Mouse (Mus musculus): ENCODE measurements at regions not wholly inside any gene's neighbourhood (a gene's known extent, or its start where the extent isn't known, plus 50 kb on each side); places are given as distances from the start of the nearest gene placed in this dataset.

- Histone ChIP-seq H3K36me3 (ENCODE audit: control insufficient read depth, insufficient read depth, low read length) (no peaks in the 10 kb centered on the region), H3K4me1 (ENCODE audit: control insufficient read depth, insufficient read depth, low read length) (no peaks in the 10 kb centered on the region), H3K4me3 (ENCODE audit: control insufficient read depth, low read depth, low read length) (no peak overlapping the region), H3K27ac (ENCODE audit: control insufficient read depth, insufficient read depth, low read depth, low read length) (no peak overlapping the region), H3K27me3 (ENCODE audit: control insufficient read depth, insufficient read depth, low read length) (no peaks in the 10 kb centered on the region)
- TF ChIP-seq CTCF (IDR thresholded peaks at IDR 0.05; ENCODE audit: control insufficient read depth, insufficient read depth, insufficient replicate concordance, low read depth, low read length) (no peak), POLR2A (IDR thresholded peaks at IDR 0.05; ENCODE audit: control insufficient read depth, low read depth, low read length) (no peak)
These were observed 112.3 kb upstream of the Spred1 start for GRCm38 (mm10) chr2:117008922-117009321.

GRCm38 (mm10) chr2:117010001-117010400, 111.2 kb upstream of the Spred1 start:
- no peaks in the 10 kb centered on the region for H3K36me3 ChIP-seq (ENCODE audit: control insufficient read depth, insufficient read depth, low read length)
- H3K4me1 ChIP-seq (ENCODE audit: control insufficient read depth, insufficient read depth, low read length), result no peaks in the 10 kb centered on the region
- no peak overlapping the region for H3K4me3 ChIP-seq (ENCODE audit: control insufficient read depth, low read depth, low read length)
- no peak overlapping the region for H3K27ac ChIP-seq (ENCODE audit: control insufficient read depth, insufficient read depth, low read depth, low read length)
- TF ChIP-seq CTCF (IDR thresholded peaks at IDR 0.05; ENCODE audit: control insufficient read depth, insufficient read depth, insufficient replicate concordance, low read depth, low read length) (no peak), POLR2A (IDR thresholded peaks at IDR 0.05; ENCODE audit: control insufficient read depth, low read depth, low read length) (no peak)
- no peaks in the 10 kb centered on the region for H3K27me3 ChIP-seq (ENCODE audit: control insufficient read depth, insufficient read depth, low read length)

GRCm38 (mm10) chr2:117010942-117011341, 110.2 kb upstream of the Spred1 start:
- H3K27me3 ChIP-seq (ENCODE audit: control insufficient read depth, insufficient read depth, low read length), result no peaks in the 10 kb centered on the region
- TF ChIP-seq POLR2A (IDR thresholded peaks at IDR 0.05; ENCODE audit: control insufficient read depth, low read depth, low read length), result no peak
- no peak for TF ChIP-seq CTCF (IDR thresholded peaks at IDR 0.05; ENCODE audit: control insufficient read depth, insufficient read depth, insufficient replicate concordance, low read depth, low read length)
- H3K27ac ChIP-seq (ENCODE audit: control insufficient read depth, insufficient read depth, low read depth, low read length), result no peak overlapping the region
- H3K36me3 ChIP-seq (ENCODE audit: control insufficient read depth, insufficient read depth, low read length), result no peaks in the 10 kb centered on the region
- no peaks in the 10 kb centered on the region for H3K4me1 ChIP-seq (ENCODE audit: control insufficient read depth, insufficient read depth, low read length)
- H3K4me3 ChIP-seq (ENCODE audit: control insufficient read depth, low read depth, low read length), result no peak overlapping the region

GRCm38 (mm10) chr2:117017921-117018651, 103.1 kb upstream of the Spred1 start:
- Histone ChIP-seq H3K4me3 (ENCODE audit: control insufficient read depth, low read depth, low read length) (no peak overlapping the region), H3K36me3 (ENCODE audit: control insufficient read depth, insufficient read depth, low read length) (no peaks in the 10 kb centered on the region), H3K27ac (ENCODE audit: control insufficient read depth, insufficient read depth, low read depth, low read length) (no peak overlapping the region), H3K27me3 (ENCODE audit: control insufficient read depth, insufficient read depth, low read length) (no peaks in the 10 kb centered on the region), H3K4me1 (ENCODE audit: control insufficient read depth, insufficient read depth, low read length) (no peaks in the 10 kb centered on the region)
- no peak for TF ChIP-seq CTCF (IDR thresholded peaks at IDR 0.05; ENCODE audit: control insufficient read depth, insufficient read depth, insufficient replicate concordance, low read depth, low read length)
- TF ChIP-seq POLR2A (IDR thresholded peaks at IDR 0.05; ENCODE audit: control insufficient read depth, low read depth, low read length), result no peak

- H3K27ac ChIP-seq (ENCODE audit: control insufficient read depth, insufficient read depth, low read depth, low read length), result peak overlapping the region; percentile 49
- H3K27me3 ChIP-seq (ENCODE audit: control insufficient read depth, insufficient read depth, low read length), result no peaks in the 10 kb centered on the region
- H3K4me1 ChIP-seq (ENCODE audit: control insufficient read depth, insufficient read depth, low read length), result no peaks in the 10 kb centered on the region
- TF ChIP-seq POLR2A (IDR thresholded peaks at IDR 0.05; ENCODE audit: control insufficient read depth, low read depth, low read length) (no peak), CTCF (IDR thresholded peaks at IDR 0.05; ENCODE audit: control insufficient read depth, insufficient read depth, insufficient replicate concordance, low read depth, low read length) (no peak)
- H3K36me3 ChIP-seq (ENCODE audit: control insufficient read depth, insufficient read depth, low read length), result no peaks in the 10 kb centered on the region
- no peak overlapping the region for H3K4me3 ChIP-seq (ENCODE audit: control insufficient read depth, low read depth, low read length)
These were observed 102.1 kb upstream of the Spred1 start for GRCm38 (mm10) chr2:117018917-117019538.

DNA sequence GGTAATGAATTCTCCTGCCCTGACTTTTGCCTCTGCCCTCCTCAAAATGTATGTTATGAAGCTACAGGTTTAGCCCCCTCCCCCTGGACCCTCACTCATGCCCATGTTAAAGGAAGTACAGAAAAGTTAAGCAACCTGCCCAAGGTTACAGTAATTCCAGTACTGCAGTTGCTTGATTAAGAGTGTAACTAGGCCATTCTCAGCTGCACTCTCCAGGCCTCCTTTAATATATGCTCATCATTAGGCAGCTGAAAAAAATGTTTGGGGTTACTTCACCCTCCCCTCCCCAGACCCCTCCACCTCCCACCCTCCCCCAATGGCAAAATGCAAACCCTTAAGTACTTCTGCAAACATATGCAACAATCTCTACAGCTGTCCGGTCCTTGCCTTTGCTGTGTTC, 101.6 kb upstream of the Spred1 start:
- Histone ChIP-seq H3K4me1 (ENCODE audit: control insufficient read depth, insufficient read depth, low read length) (no peaks in the 10 kb centered on the region), H3K27me3 (ENCODE audit: control insufficient read depth, insufficient read depth, low read length) (no peaks in the 10 kb centered on the region), H3K27ac (ENCODE audit: control insufficient read depth, insufficient read depth, low read depth, low read length) (peak overlapping the region; percentile 49), H3K36me3 (ENCODE audit: control insufficient read depth, insufficient read depth, low read length) (no peaks in the 10 kb centered on the region), H3K4me3 (ENCODE audit: control insufficient read depth, low read depth, low read length) (no peak overlapping the region)
- TF ChIP-seq POLR2A (IDR thresholded peaks at IDR 0.05; ENCODE audit: control insufficient read depth, low read depth, low read length), result no peak

DNA sequence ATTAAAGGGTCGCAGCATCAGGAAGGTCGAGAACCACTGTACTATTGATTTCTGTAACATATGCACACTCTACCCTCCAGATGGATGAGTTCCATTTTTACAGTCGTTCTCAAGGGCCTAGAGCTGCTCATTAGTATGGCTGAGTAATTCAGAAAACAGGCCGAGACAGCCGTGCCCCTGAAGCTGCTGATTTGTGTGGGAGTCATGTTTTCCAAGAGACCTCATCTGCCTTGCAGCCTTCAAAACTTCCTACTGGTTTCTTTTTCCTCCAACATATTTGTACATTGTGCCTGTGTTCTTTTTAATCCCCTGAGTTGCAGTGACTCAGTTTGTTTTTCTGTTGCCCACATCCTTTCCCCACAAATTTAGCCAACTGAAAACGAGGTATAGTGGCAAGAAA, 99.4 kb upstream of the Spred1 start:
- H3K27ac ChIP-seq (ENCODE audit: control insufficient read depth, insufficient read depth, low read depth, low read length), result no peak overlapping the region
- no peak for TF ChIP-seq CTCF (IDR thresholded peaks at IDR 0.05; ENCODE audit: control insufficient read depth, insufficient read depth, insufficient replicate concordance, low read depth, low read length)
- TF ChIP-seq POLR2A (IDR thresholded peaks at IDR 0.05; ENCODE audit: control insufficient read depth, low read depth, low read length), result no peak
- no peak overlapping the region for H3K4me3 ChIP-seq (ENCODE audit: control insufficient read depth, low read depth, low read length)
- H3K27me3 ChIP-seq (ENCODE audit: control insufficient read depth, insufficient read depth, low read length), result no peaks in the 10 kb centered on the region
- no peaks in the 10 kb centered on the region for H3K36me3 ChIP-seq (ENCODE audit: control insufficient read depth, insufficient read depth, low read length)
- H3K4me1 ChIP-seq (ENCODE audit: control insufficient read depth, insufficient read depth, low read length), result no peaks in the 10 kb centered on the region
